Mouse (Mus musculus) spleen, adult 12 weeks (tissue): ENCODE data around the gene Gstm6.
"Not testable (repeated sequence)": the region's sequence is repeated elsewhere in the genome, so short reads cannot be mapped to it uniquely, and the experiment has no call there.

ENCODE experiments used
- DNase-seq: peaks from one replicate; pipeline ENCODE4 v3.0.0; 2022; ENCODE audit warnings: low spot score

Gstm6 gene

GRCm38 (mm10) chr3:107943239-107943990 lies at the start of gene Gstm6:
TSS of gene Gstm6 (minus strand) at chr3:107943749.
- DNase-seq: no peak

GRCm38 (mm10) chr3:107986041-107986562 lies 42.6 kb upstream of the Gstm6 start, which contains the start of gene Gstm2:
TSS of gene Gstm2 (minus strand) at chr3:107986453.
- no peak for DNase-seq

- DNase-seq: not testable (repeated sequence)
Observed at GRCm38 (mm10) chr3:107985141-107985540, 41.6 kb upstream of the Gstm6 start.

GRCm38 (mm10) chr3:107984471-107984870 lies 40.9 kb upstream of the Gstm6 start:
- DNase-seq: no peak

GRCm38 (mm10) chr3:107983771-107984170 lies 40.2 kb upstream of the Gstm6 start:
- DNase-seq: no peak

- no peak for DNase-seq
Observed at GRCm38 (mm10) chr3:107982726-107983125, 39.2 kb upstream of the Gstm6 start.

- DNase-seq: no peak
Observed at GRCm38 (mm10) chr3:107981261-107981660, 37.7 kb upstream of the Gstm6 start.

- no peak for DNase-seq
Observed at GRCm38 (mm10) chr3:107977691-107978090, 34.1 kb upstream of the Gstm6 start.

GRCm38 (mm10) chr3:107974237-107974636 lies 30.7 kb upstream of the Gstm6 start:
- DNase-seq: no peak

GRCm38 (mm10) chr3:107972070-107972469 lies 28.5 kb upstream of the Gstm6 start:
- DNase-seq: no peak

- DNase-seq: not testable (repeated sequence)
Observed at GRCm38 (mm10) chr3:107971101-107971500, 27.6 kb upstream of the Gstm6 start.

- DNase-seq: no peak
Observed at GRCm38 (mm10) chr3:107968724-107969395, 25.3 kb upstream of the Gstm6 start, which contains the start of gene Gstm3. TSS of gene Gstm3 (minus strand) at chr3:107969283.

- no peak for DNase-seq
Observed at GRCm38 (mm10) chr3:107966631-107967030, 23.1 kb upstream of the Gstm6 start.

- no peak for DNase-seq
Observed at GRCm38 (mm10) chr3:107965592-107965991, 22.0 kb upstream of the Gstm6 start.

GRCm38 (mm10) chr3:107964656-107965308 lies 21.2 kb upstream of the Gstm6 start:
- no peak for DNase-seq

GRCm38 (mm10) chr3:107964026-107964425 lies 20.5 kb upstream of the Gstm6 start:
- no peak for DNase-seq

- DNase-seq: not testable (repeated sequence)
Observed at GRCm38 (mm10) chr3:107955260-107955659, 11.7 kb upstream of the Gstm6 start.

GRCm38 (mm10) chr3:107953906-107954305 lies 10.4 kb upstream of the Gstm6 start:
- DNase-seq: no peak

- no peak for DNase-seq
Observed at GRCm38 (mm10) chr3:107953328-107953755, 9.8 kb upstream of the Gstm6 start.

- DNase-seq: no peak
Observed at GRCm38 (mm10) chr3:107950531-107950930, 7.0 kb upstream of the Gstm6 start.

- not testable (repeated sequence) for DNase-seq
Observed at GRCm38 (mm10) chr3:107949461-107949860, 5.9 kb upstream of the Gstm6 start.

GRCm38 (mm10) chr3:107945729-107946128 lies 2.2 kb upstream of the Gstm6 start:
- no peak for DNase-seq
